Mouse (Mus musculus) left cerebral cortex, postnatal 14 days (tissue): ENCODE data around the gene Herc1. TPM values are rescaled to one million over a fixed set of nuclear protein-coding genes. Genes with fewer than 3 reads are reported as not detected.
A peak's percentile ranks its signal among the peaks of the same experiment; 100 is the strongest.

Experiments used
- DNase-seq, 2 experiments: peaks; one replicate each; pipeline ENCODE4 v3.0.0; 2021 to 2022; ENCODE audit warnings: low spot score in 2 of 2, mixed read lengths in 1 of 2
- intact Hi-C: fragments of 180-260 bp; cut with DNase I; formaldehyde crosslinking; loops from one replicate; pipeline ENCODE4 v1.15.1; 2025
- total RNA-seq, 2 experiments: library from RNA; stranded (reverse); gene quantifications; 2 replicates each; pipeline ENCODE4 v1.2.3; 2021

Herc1 gene
- total RNA-seq, 2 experiments from 2014 or later: 116 to 127 TPM

- DNase-seq: peak; percentile 12 to 25
- intact Hi-C loops: no loop called here
These were observed 114.8 kb downstream of the Herc1 start for GRCm38 (mm10) chr9:66465087-66465486.

- no peak for DNase-seq
- intact Hi-C loops: loop anchor here (5.0 kb wide), 1 partner anchor 80 kb away; no protein-coding TSS in a partner anchor
These were observed 127.5 kb downstream of the Herc1 start for GRCm38 (mm10) chr9:66477785-66478184.

- intact Hi-C loops: no loop called here
- DNase-seq: no peak
These were observed 133.2 kb downstream of the Herc1 start for GRCm38 (mm10) chr9:66483429-66483828.

- intact Hi-C loops: loop anchor here (5.0 kb wide), 1 partner anchor 36 kb away; no protein-coding TSS in a partner anchor
- no peak for DNase-seq
These were observed 138.5 kb downstream of the Herc1 start for GRCm38 (mm10) chr9:66488786-66489185.

- no peak for DNase-seq
- intact Hi-C loops: no loop called here
These were observed 142.1 kb downstream of the Herc1 start for GRCm38 (mm10) chr9:66492361-66492760.

- no peak for DNase-seq
- intact Hi-C loops: no loop called here
These were observed 143.7 kb downstream of the Herc1 start for GRCm38 (mm10) chr9:66493992-66494391.

- intact Hi-C loops: loop anchor here (10.0 kb wide), 1 partner anchor 474 kb away; the partner anchor contains the start of gene Lactb
- DNase-seq: no peak
These were observed 151.0 kb downstream of the Herc1 start for GRCm38 (mm10) chr9:66501248-66501647.

GRCm38 (mm10) chr9:66503879-66504411, 153.7 kb downstream of the Herc1 start:
- DNase-seq: no peak

GRCm38 (mm10) chr9:66504518-66504917, 154.3 kb downstream of the Herc1 start:
- intact Hi-C loops: loop anchor here (10.0 kb wide), 1 partner anchor 470 kb away; the partner anchor contains the start of gene Lactb
- peak; percentile 56 to 85 for DNase-seq

More at GRCm38 (mm10) chr9:66503879-66504411, 153.7 kb downstream of the Herc1 start:
- intact Hi-C loops: loop anchor here (10.0 kb wide), 1 partner anchor 471 kb away; the partner anchor contains the start of gene Lactb

- no peak for DNase-seq
- intact Hi-C loops: loop anchor here (10.0 kb wide), 1 partner anchor 469 kb away; the partner anchor contains the start of gene Lactb
These were observed 155.1 kb downstream of the Herc1 start for GRCm38 (mm10) chr9:66505141-66505917.

- DNase-seq: no peak
- intact Hi-C loops: loop anchor here (10.0 kb wide), 1 partner anchor 469 kb away; the partner anchor contains the start of gene Lactb
These were observed 155.8 kb downstream of the Herc1 start for GRCm38 (mm10) chr9:66506011-66506410.

GRCm38 (mm10) chr9:66506424-66506823, 156.2 kb downstream of the Herc1 start:
- intact Hi-C loops: loop anchor here (10.0 kb wide), 1 partner anchor 468 kb away; the partner anchor contains the start of gene Lactb
- no peak for DNase-seq

- intact Hi-C loops: loop anchor here (10.0 kb wide), 1 partner anchor 467 kb away; the partner anchor contains the start of gene Lactb
- DNase-seq: no peak
These were observed 157.4 kb downstream of the Herc1 start for GRCm38 (mm10) chr9:66507684-66508083.

GRCm38 (mm10) chr9:66508890-66509399, 158.7 kb downstream of the Herc1 start:
- intact Hi-C loops: loop anchor here (10.0 kb wide), 1 partner anchor 466 kb away; the partner anchor contains the start of gene Lactb
- DNase-seq: no peak

GRCm38 (mm10) chr9:66510351-66510841, 160.1 kb downstream of the Herc1 start:
- intact Hi-C loops: loop anchor here (5.0 to 10.0 kb wide), 4 partner anchors 82 to 314 kb away; partner anchors contain the start of gene Usp3
- no peak for DNase-seq

GRCm38 (mm10) chr9:66510944-66511343, 160.7 kb downstream of the Herc1 start:
- intact Hi-C loops: loop anchor here (5.0 to 10.0 kb wide), 4 partner anchors 81 to 314 kb away; partner anchors contain the start of gene Usp3
- peak in 1 of 2 experiments; percentile 40 for DNase-seq

GRCm38 (mm10) chr9:66511580-66512350, 161.5 kb downstream of the Herc1 start:
- peak; percentile 97 to 98 for DNase-seq
- intact Hi-C loops: loop anchor here (5.0 to 10.0 kb wide), 4 partner anchors 81 to 313 kb away; partner anchors contain the start of gene Usp3

- peak; percentile 81 to 93 for DNase-seq
- intact Hi-C loops: loop anchor here (5.0 to 10.0 kb wide), 4 partner anchors 80 to 312 kb away; partner anchors contain the start of gene Usp3
These were observed 162.1 kb downstream of the Herc1 start for GRCm38 (mm10) chr9:66512351-66512671.

GRCm38 (mm10) chr9:66513150-66513549, 162.9 kb downstream of the Herc1 start:
- DNase-seq: peak; percentile 51 to 72
- intact Hi-C loops: loop anchor here (5.0 to 10.0 kb wide), 4 partner anchors 79 to 312 kb away; partner anchors contain the start of gene Usp3
